Mouse (Mus musculus) embryonic stem cell, embryonic (primary cell): ENCODE results near the gene Ddr2.
"Not testable (repeated sequence)": the region's sequence is repeated elsewhere in the genome, so short reads cannot be mapped to it uniquely, and the experiment has no call there.

ENCODE experiments used
- CTCF ChIA-PET, 4 experiments: fragments of 300-600 bp in 2 of 4; fragments of 350-600 bp in 2 of 4; sonication (Branson Sonifier 250); formaldehyde crosslinking; loops; one replicate each; lab custom pipeline; 2022; ENCODE audit warnings: inconsistent platforms in 2 of 4; lab: Charles Lee
- POLR2A ChIA-PET, 4 experiments: fragments of 300-600 bp in 2 of 4; fragments of 350-600 bp in 2 of 4; sonication (Branson Sonifier 250); formaldehyde crosslinking; loops; one replicate each; lab custom pipeline; 2022; ENCODE audit warnings: antibody characterized with exemption in 4 of 4, inconsistent platforms in 1 of 4; lab: Charles Lee

The Ddr2 gene

GRCm38 (mm10) chr1:170005297-170005696 is 105.3 kb downstream of the Ddr2 start:
- CTCF ChIA-PET = no interaction called here
- POLR2A ChIA-PET = no interaction called here

- POLR2A ChIA-PET, CTCF ChIA-PET: not testable (repeated sequence)
Measured at GRCm38 (mm10) chr1:169993901-169994300, 116.7 kb downstream of the Ddr2 start.

GRCm38 (mm10) chr1:169986166-169986565 is 124.4 kb downstream of the Ddr2 start:
- ChIA-PET POLR2A (no interaction called here), CTCF (no interaction called here)

GRCm38 (mm10) chr1:169977621-169978020 is 132.9 kb downstream of the Ddr2 start:
- ChIA-PET CTCF (no interaction called here), POLR2A (interaction anchor here in 1 of 4 experiments (1.2 kb wide), 1 partner anchor 8 kb away, joined by 3 read pairs; the partner anchor contains the start of gene Hsd17b7)

GRCm38 (mm10) chr1:169971998-169972397 is 138.6 kb downstream of the Ddr2 start:
- POLR2A ChIA-PET = no interaction called here
- CTCF ChIA-PET = no interaction called here

GRCm38 (mm10) chr1:169970936-169971335 is 139.6 kb downstream of the Ddr2 start:
- POLR2A ChIA-PET = no interaction called here
- CTCF ChIA-PET = no interaction called here

GRCm38 (mm10) chr1:169969516-169969886 is 141.1 kb downstream of the Ddr2 start:
- CTCF ChIA-PET = interaction anchor here (0.6 to 1.1 kb wide), 5 partner anchors 166 to 1789 kb away, joined by 3 to 10 read pairs (median 4); no protein-coding TSS in a partner anchor
- POLR2A ChIA-PET = interaction anchor here (0.5 to 1.8 kb wide), 23 partner anchors 9 to 1277 kb away, joined by 3 to 6 read pairs (median 4); partner anchors contain the start of genes Ddr2 (in 1 of the 4), Nos1ap (in 1 of the 4) and Uap1 (in 1 of the 4)

GRCm38 (mm10) chr1:169968792-169969515 is 141.6 kb downstream of the Ddr2 start, which contains the start of gene Hsd17b7:
Gene Hsd17b7 (minus strand): TSS chr1:169969241.
- CTCF ChIA-PET = interaction anchor here (0.6 to 1.1 kb wide), 4 partner anchors 167 to 723 kb away, joined by 3 to 10 read pairs (median 4); no protein-coding TSS in a partner anchor
- POLR2A ChIA-PET = interaction anchor here (0.6 to 1.8 kb wide), 21 partner anchors 9 to 1278 kb away, joined by 3 to 6 read pairs (median 4); partner anchors contain the start of genes Ddr2 (in 1 of the 4), Nos1ap (in 1 of the 4) and Uap1 (in 1 of the 4)

- ChIA-PET POLR2A (no interaction called here), CTCF (interaction anchor here in 1 of 4 experiments (1.0 to 3.5 kb wide), 2 partner anchors 19 to 183 kb away, joined by 5 to 13 read pairs; no protein-coding TSS in a partner anchor)
Measured at GRCm38 (mm10) chr1:169953106-169953505, 157.5 kb downstream of the Ddr2 start.

- ChIA-PET CTCF (interaction anchor here in 1 of 4 experiments (1.0 to 3.5 kb wide), 2 partner anchors 18 to 184 kb away, joined by 5 to 13 read pairs; no protein-coding TSS in a partner anchor), POLR2A (no interaction called here)
Measured at GRCm38 (mm10) chr1:169952636-169953035, 157.9 kb downstream of the Ddr2 start.

- ChIA-PET CTCF (interaction anchor here in 2 of 4 experiments (1.1 to 3.5 kb wide), 3 partner anchors 30 to 185 kb away, joined by 3 to 13 read pairs (median 6); no protein-coding TSS in a partner anchor), POLR2A (interaction anchor here in 1 of 4 experiments (0.8 kb wide), 1 partner anchor 18 kb away, joined by 4 read pairs; no protein-coding TSS in a partner anchor)
Measured at GRCm38 (mm10) chr1:169951561-169951960, 159.0 kb downstream of the Ddr2 start.

GRCm38 (mm10) chr1:169950651-169951050 is 159.9 kb downstream of the Ddr2 start:
- ChIA-PET POLR2A (interaction anchor here in 1 of 4 experiments (0.8 kb wide), 1 partner anchor 19 kb away, joined by 4 read pairs; no protein-coding TSS in a partner anchor), CTCF (interaction anchor here in 3 of 4 experiments (0.6 to 3.5 kb wide), 4 partner anchors 29 to 663 kb away, joined by 3 to 13 read pairs (median 3); no protein-coding TSS in a partner anchor)

- POLR2A ChIA-PET = no interaction called here
Measured at GRCm38 (mm10) chr1:169949981-169950380, 160.6 kb downstream of the Ddr2 start.

GRCm38 (mm10) chr1:169948866-169949265 is 161.7 kb downstream of the Ddr2 start:
- ChIA-PET CTCF (interaction anchor here in 3 of 4 experiments (1.1 to 1.9 kb wide), 4 partner anchors 15 to 188 kb away, joined by 3 to 8 read pairs (median 4); no protein-coding TSS in a partner anchor), POLR2A (interaction anchor here in 1 of 4 experiments (1.4 kb wide), 1 partner anchor 21 kb away, joined by 3 read pairs; no protein-coding TSS in a partner anchor)

More at GRCm38 (mm10) chr1:169949981-169950380, 160.6 kb downstream of the Ddr2 start:
- CTCF ChIA-PET = interaction anchor here (0.6 to 3.5 kb wide), 6 partner anchors 11 to 663 kb away, joined by 3 to 13 read pairs (median 4); no protein-coding TSS in a partner anchor

- ChIA-PET CTCF (interaction anchor here in 3 of 4 experiments (0.5 to 1.4 kb wide), 5 partner anchors 14 to 346 kb away, joined by 3 to 5 read pairs (median 3); no protein-coding TSS in a partner anchor), POLR2A (interaction anchor here in 1 of 4 experiments (1.4 kb wide), 1 partner anchor 21 kb away, joined by 3 read pairs; no protein-coding TSS in a partner anchor)
Measured at GRCm38 (mm10) chr1:169948280-169948679, 162.3 kb downstream of the Ddr2 start.

GRCm38 (mm10) chr1:169947654-169948053 is 162.9 kb downstream of the Ddr2 start:
- CTCF ChIA-PET = interaction anchor here in 1 of 4 experiments (1.0 to 1.3 kb wide), 2 partner anchors 13 to 26 kb away, joined by 3 to 5 read pairs; no protein-coding TSS in a partner anchor

GRCm38 (mm10) chr1:169946004-169946403 is 164.6 kb downstream of the Ddr2 start:
- ChIA-PET CTCF (interaction anchor here in 1 of 4 experiments (0.6 kb wide), 1 partner anchor 1392 kb away, joined by 3 read pairs; no protein-coding TSS in a partner anchor), POLR2A (interaction anchor here in 1 of 4 experiments (0.6 kb wide), 1 partner anchor 140 kb away, joined by 3 read pairs; no protein-coding TSS in a partner anchor)

More at GRCm38 (mm10) chr1:169947654-169948053, 162.9 kb downstream of the Ddr2 start:
- POLR2A ChIA-PET = interaction anchor here in 1 of 4 experiments (0.6 kb wide), 1 partner anchor 1537 kb away, joined by 4 read pairs; no protein-coding TSS in a partner anchor

- ChIA-PET POLR2A (interaction anchor here in 1 of 4 experiments (0.8 kb wide), 1 partner anchor 11 kb away, joined by 3 read pairs; the partner anchor contains the start of gene Ccdc190), CTCF (interaction anchor here (0.5 to 2.8 kb wide), 16 partner anchors 10 to 822 kb away, joined by 3 to 15 read pairs (median 4); partner anchors contain the start of genes Ccdc190 (in 1 of the 4) and Olfml2b (in 1 of the 4))
Measured at GRCm38 (mm10) chr1:169939345-169939744, 171.2 kb downstream of the Ddr2 start.
